Mouse (Mus musculus): ENCODE measurements around the gene Gemin4. TPM values are rescaled to one million over a fixed set of nuclear protein-coding genes. Genes with fewer than 3 reads are reported as not detected.
A peak's percentile ranks its signal among the peaks of the same experiment; 100 is the strongest.
"Not testable (repeated sequence)": the region's sequence is repeated elsewhere in the genome, so short reads cannot be mapped to it uniquely, and the experiment has no call there.

The Gemin4 gene
- polyA plus RNA-seq, 1 experiment from 2014 or later = 35.3 TPM

- not testable (repeated sequence) for ATAC-seq (ENCODE audit: low FRiP score); H3K9ac ChIP-seq
- WGBS = 96% methylated on average over 5 of the region's 6 CpGs
Observed at GRCm38 (mm10) chr11:76211595-76211994, 5.9 kb downstream of the Gemin4 start.

GRCm38 (mm10) chr11:76210228-76210985, 7.1 kb downstream of the Gemin4 start:
- ATAC-seq (ENCODE audit: low FRiP score) = no peak
- no peak overlapping the region for H3K4me2 ChIP-seq
- no peaks in the 10 kb centered on the region for H3K4me1 ChIP-seq
- no peak overlapping the region for H3K4me3 ChIP-seq (replicated peaks)
- no peak overlapping the region for H3K9ac ChIP-seq
- no peaks in the 10 kb centered on the region for H3K9me3 ChIP-seq
- 89% methylated on average over 13 of the region's 13 CpGs for WGBS
- H3K36me3 ChIP-seq (replicated peaks) = peaks cover 81% of the 10 kb centered on the region
- H3K27me3 ChIP-seq = no peaks in the 10 kb centered on the region
- H3K27ac ChIP-seq = no peak overlapping the region

More at GRCm38 (mm10) chr11:76211595-76211994, 5.9 kb downstream of the Gemin4 start:
- Histone ChIP-seq H3K4me1 (peaks cover 10% of the 10 kb centered on the region), H3K36me3 (replicated peaks) (peaks cover 71% of the 10 kb centered on the region)
- H3K27ac ChIP-seq; H3K4me3 ChIP-seq (replicated peaks); H3K9me3 ChIP-seq; H3K4me2 ChIP-seq; H3K27me3 ChIP-seq: not testable (repeated sequence)

DNA sequence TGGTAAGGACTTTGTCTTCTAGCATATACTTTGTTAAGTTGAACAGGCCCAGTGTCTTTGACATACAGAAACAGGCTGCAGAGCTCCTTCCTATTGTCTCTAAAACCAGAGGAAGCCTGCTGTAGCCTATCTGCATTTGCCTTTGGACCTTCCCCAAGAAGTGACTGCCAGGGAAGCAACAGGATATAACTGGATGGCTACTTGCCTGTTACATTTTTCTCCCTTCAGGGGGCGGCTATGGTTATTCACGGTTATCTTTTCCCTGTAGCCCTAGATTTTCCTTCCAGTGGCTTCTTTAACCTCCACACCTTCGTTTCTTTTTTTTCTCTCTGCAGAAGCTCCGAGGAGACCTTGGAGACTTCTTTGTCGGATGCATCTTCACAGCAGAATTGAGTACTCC, 10.7 kb downstream of the Gemin4 start:
- no peak overlapping the region for H3K27ac ChIP-seq
- no peaks in the 10 kb centered on the region for H3K27me3 ChIP-seq
- no peak overlapping the region for H3K9ac ChIP-seq
- H3K4me1 ChIP-seq = peaks cover 9% of the 10 kb centered on the region
- no peak overlapping the region for H3K4me3 ChIP-seq (replicated peaks)
- H3K4me2 ChIP-seq = no peak overlapping the region
- H3K9me3 ChIP-seq = no peaks in the 10 kb centered on the region
- H3K36me3 ChIP-seq (replicated peaks) = peaks cover 66% of the 10 kb centered on the region
- 87% methylated on average over 5 of the region's 5 CpGs for WGBS
- no peak for ATAC-seq (ENCODE audit: low FRiP score)

DNA sequence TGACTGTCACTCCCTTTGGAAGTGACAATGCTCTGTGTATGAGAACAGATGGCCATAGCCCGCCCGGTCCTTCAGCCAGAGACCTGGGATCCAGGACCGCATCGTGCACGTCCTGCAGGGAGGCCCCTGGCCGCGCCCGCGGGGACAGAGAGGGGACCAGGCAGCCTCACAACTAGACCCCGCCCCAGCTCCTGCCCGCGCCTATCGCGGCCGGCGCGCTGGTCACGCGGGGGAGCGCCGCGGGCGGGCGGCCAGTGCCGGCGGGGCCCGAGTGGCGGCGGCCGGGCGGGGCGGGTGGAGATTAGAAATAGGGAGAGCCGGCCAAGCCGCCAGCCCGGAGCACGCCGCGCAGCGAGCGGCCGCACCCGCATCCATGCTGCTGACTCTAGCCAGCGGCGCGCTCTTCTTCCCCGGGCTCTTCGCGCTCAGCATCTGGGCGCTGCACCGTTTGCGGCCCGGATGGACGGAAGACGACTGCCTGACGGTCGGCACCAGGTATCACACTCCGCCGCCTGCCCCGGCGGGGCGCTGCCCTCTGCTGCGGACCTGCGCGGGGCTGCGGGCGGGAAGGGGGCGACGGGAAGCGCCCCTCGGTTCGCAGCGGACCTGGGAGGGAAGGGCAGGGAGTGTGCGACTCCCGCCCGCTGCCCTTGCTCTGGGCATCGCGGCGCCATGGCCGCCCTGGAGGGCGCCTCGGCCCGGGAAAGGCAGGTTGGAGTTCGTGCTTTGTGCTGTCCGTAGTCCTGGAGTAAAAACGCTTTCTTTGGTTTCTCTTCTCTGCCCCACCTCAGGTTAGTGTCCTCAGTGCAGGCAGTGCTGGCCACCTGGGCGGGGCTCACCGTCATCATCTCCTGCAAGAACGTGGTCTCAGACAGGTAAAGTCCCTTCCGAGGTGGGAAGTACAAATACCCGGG, 15.4 kb downstream of the Gemin4 start:
- peak overlapping the region; percentile 80 for H3K4me2 ChIP-seq
- peak overlapping the region; percentile 82 for H3K27ac ChIP-seq
- H3K9ac ChIP-seq = peak overlapping the region; percentile 96
- H3K9me3 ChIP-seq = no peaks in the 10 kb centered on the region
- WGBS = under 1% methylated on average over 90 of the region's 90 CpGs
- peak; percentile 99 for ATAC-seq (ENCODE audit: low FRiP score)
- peak overlapping the region; percentile 88 for H3K4me3 ChIP-seq (replicated peaks)
- peaks cover 20% of the 10 kb centered on the region for H3K36me3 ChIP-seq (replicated peaks)
- H3K4me1 ChIP-seq = peaks cover 16% of the 10 kb centered on the region
- H3K27me3 ChIP-seq = peaks cover 9% of the 10 kb centered on the region; the same call in 1 of the 2 replicates

GRCm38 (mm10) chr11:76196977-76197469, 20.4 kb downstream of the Gemin4 start:
- Histone ChIP-seq H3K4me1 (peaks cover 7% of the 10 kb centered on the region), H3K9me3 (no peaks in the 10 kb centered on the region), H3K27ac (no peak overlapping the region), H3K36me3 (replicated peaks) (no peaks in the 10 kb centered on the region), H3K4me3 (replicated peaks) (no peak overlapping the region), H3K9ac (no peak overlapping the region), H3K4me2 (no peak overlapping the region), H3K27me3 (peaks cover 9% of the 10 kb centered on the region; the same call in 1 of the 2 replicates)
- ATAC-seq (ENCODE audit: low FRiP score) = no peak
- 52% methylated on average over 8 of the region's 8 CpGs for WGBS

- H3K9ac ChIP-seq = no peak overlapping the region
- 58% methylated on average over 8 of the region's 8 CpGs for WGBS
- H3K4me2 ChIP-seq = no peak overlapping the region
- no peak for ATAC-seq (ENCODE audit: low FRiP score)
- peaks cover 9% of the 10 kb centered on the region; the same call in 1 of the 2 replicates for H3K27me3 ChIP-seq
- H3K4me3 ChIP-seq (replicated peaks) = no peak overlapping the region
- H3K27ac ChIP-seq = no peak overlapping the region
- peaks cover 4% of the 10 kb centered on the region for H3K4me1 ChIP-seq
- no peaks in the 10 kb centered on the region for H3K9me3 ChIP-seq
- no peaks in the 10 kb centered on the region for H3K36me3 ChIP-seq (replicated peaks)
Observed at GRCm38 (mm10) chr11:76196275-76196976, 21.0 kb downstream of the Gemin4 start.

GRCm38 (mm10) chr11:76186908-76187307, 30.6 kb downstream of the Gemin4 start:
- H3K27me3 ChIP-seq = no peaks in the 10 kb centered on the region
- no peaks in the 10 kb centered on the region for H3K4me1 ChIP-seq
- H3K9me3 ChIP-seq = no peaks in the 10 kb centered on the region
- 84% methylated on average over 6 of the region's 6 CpGs for WGBS
- H3K36me3 ChIP-seq (replicated peaks) = no peaks in the 10 kb centered on the region
- H3K27ac ChIP-seq = no peak overlapping the region
- no peak overlapping the region for H3K4me2 ChIP-seq
- H3K9ac ChIP-seq = no peak overlapping the region
- ATAC-seq (ENCODE audit: low FRiP score) = no peak
- no peak overlapping the region for H3K4me3 ChIP-seq (replicated peaks)

GRCm38 (mm10) chr11:76183745-76184144, 33.7 kb downstream of the Gemin4 start:
- Histone ChIP-seq H3K4me3 (replicated peaks) (no peak overlapping the region), H3K27me3 (no peaks in the 10 kb centered on the region), H3K27ac (no peak overlapping the region), H3K4me2 (no peak overlapping the region), H3K9ac (no peak overlapping the region), H3K4me1 (peaks cover 7% of the 10 kb centered on the region), H3K36me3 (replicated peaks) (no peaks in the 10 kb centered on the region), H3K9me3 (no peaks in the 10 kb centered on the region)
- WGBS = 86% methylated on average over 4 of the region's 4 CpGs
- ATAC-seq (ENCODE audit: low FRiP score) = no peak

DNA sequence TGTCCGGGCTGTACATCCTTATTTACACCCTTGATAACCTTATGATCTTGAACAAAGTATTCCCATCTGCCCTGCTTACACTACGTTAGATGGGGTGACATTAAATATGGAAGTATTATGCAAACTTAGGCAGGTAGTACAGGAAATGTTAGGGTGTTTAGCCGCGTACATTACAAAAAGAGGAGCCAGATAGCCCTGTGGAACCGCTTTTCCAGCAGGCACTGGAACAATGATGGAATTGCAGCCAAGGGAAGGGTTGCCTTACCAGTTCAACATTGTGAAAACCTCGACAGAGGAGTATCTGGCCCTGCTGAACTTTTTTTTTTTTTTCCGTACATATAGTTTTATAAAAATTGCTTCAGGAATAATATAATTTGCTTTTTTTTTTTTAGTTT, 37.3 kb downstream of the Gemin4 start:
- Histone ChIP-seq H3K27ac (no peak overlapping the region), H3K4me2 (peak overlapping the region; percentile 95)
- ATAC-seq (ENCODE audit: low FRiP score) = no peak

DNA sequence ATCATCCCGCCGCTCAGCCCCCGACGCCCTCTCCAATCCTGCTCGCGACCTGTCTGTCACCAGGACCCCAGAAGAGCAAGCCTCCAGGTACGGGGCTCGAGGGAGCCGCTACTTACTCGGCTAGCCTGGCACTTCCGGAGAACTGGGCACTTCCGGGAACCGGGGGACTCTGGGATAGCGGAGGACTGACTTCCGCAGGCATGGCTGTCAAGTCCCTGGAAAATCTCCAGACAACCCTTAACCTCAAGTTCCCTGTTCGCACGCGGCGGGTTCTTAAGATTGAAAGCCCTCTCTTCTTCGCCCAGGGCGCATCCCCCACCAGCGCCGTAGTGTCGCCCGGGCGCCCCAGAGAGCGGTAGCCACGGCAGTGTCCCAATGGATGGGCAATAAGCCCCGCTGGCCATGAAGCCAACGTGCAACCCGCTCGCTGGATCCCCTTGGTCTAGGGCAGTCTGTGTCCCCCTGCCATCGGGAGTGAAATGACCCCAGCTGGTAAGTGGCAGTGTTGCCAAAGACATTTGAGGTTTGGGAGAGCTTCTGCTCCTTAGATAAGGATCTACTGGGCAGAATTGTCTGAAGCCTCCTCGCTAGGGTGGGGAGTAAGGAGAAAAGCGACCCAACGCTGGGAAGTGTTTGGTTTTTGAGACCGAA, 37.8 kb downstream of the Gemin4 start, which contains the start of the genes Vps53 and Fam57a:
Gene Vps53 (minus strand): TSS at position 153 of the 651 bp plus-strand sequence.
Gene Fam57a (plus strand): TSS at position 177 of the 651 bp plus-strand sequence.
- Histone ChIP-seq H3K36me3 (replicated peaks) (0 out of 2 replicates have a peak, but pooled peaks cover 5% of the 10 kb centered on the region), H3K4me3 (replicated peaks) (peak within 1 kb of the TSS; percentile 89), H3K27ac (peak within 1 kb of the TSS; percentile 77), H3K4me1 (peaks cover 14% of the 10 kb centered on the region), H3K9me3 (no peaks in the 10 kb centered on the region), H3K27me3 (no peaks in the 10 kb centered on the region), H3K9ac (peak within 1 kb of the TSS; percentile 74), H3K4me2 (peak within 1 kb of the TSS; percentile 95)
- WGBS = under 1% methylated on average over 37 of the region's 37 CpGs
- ATAC-seq (ENCODE audit: low FRiP score) = peak; percentile 92

More for the DNA sequence above, 37.3 kb downstream of the Gemin4 start:
- no peaks in the 10 kb centered on the region for H3K27me3 ChIP-seq
- 0 out of 2 replicates have a peak, but pooled peaks cover 5% of the 10 kb centered on the region for H3K36me3 ChIP-seq (replicated peaks)
- H3K9ac ChIP-seq = peak overlapping the region; percentile 74
- peaks cover 14% of the 10 kb centered on the region for H3K4me1 ChIP-seq
- 22% methylated on average over 7 of the region's 7 CpGs for WGBS
- no peaks in the 10 kb centered on the region for H3K9me3 ChIP-seq
- H3K4me3 ChIP-seq (replicated peaks) = peak overlapping the region; percentile 89

- Histone ChIP-seq H3K4me3 (replicated peaks) (peak overlapping the region; percentile 89), H3K9ac (peak overlapping the region; percentile 74), H3K27me3 (no peaks in the 10 kb centered on the region), H3K9me3 (no peaks in the 10 kb centered on the region), H3K4me2 (peak overlapping the region; percentile 95), H3K36me3 (replicated peaks) (peaks cover 7% of the 10 kb centered on the region), H3K27ac (peak overlapping the region; percentile 77), H3K4me1 (peaks cover 14% of the 10 kb centered on the region)
- ATAC-seq (ENCODE audit: low FRiP score) = peak; percentile 86
- 3% methylated on average over 28 of the region's 28 CpGs for WGBS
Observed at GRCm38 (mm10) chr11:76178726-76179494, 38.6 kb downstream of the Gemin4 start.

Measured in forebrain, embryonic 12.5 days (tissue).